Mouse (Mus musculus) kidney, adult 2 months (tissue): Measurements from ENCODE around the gene Prpsap1.

Experiments used
- CTCF ChIP-seq: fragments of 200-500 bp; conservative IDR thresholded peaks from 2 replicates; pipeline ENCODE4 v1.5.1; 2011; ENCODE audit warnings: low read depth, mild to moderate bottlenecking, control low read depth, low read length, moderate library complexity, mixed read lengths; ENCODE audit not compliant: insufficient read depth, insufficient read length
- POLR2A ChIP-seq: fragments of 200-500 bp; IDR thresholded peaks from one replicate; pipeline ENCODE4 v1.6.1; 2011; ENCODE audit warnings: low read depth, low read length, control low read depth

- TF ChIP-seq POLR2A = no peak
- no peak for TF ChIP-seq CTCF
These were observed 50.7 kb downstream of the Prpsap1 start for GRCm38 (mm10) chr11:116443311-116443710.
